Mouse (Mus musculus) kidney, adult 2 months (tissue): Measurements from ENCODE around the gene Casp9. TPM values are rescaled to one million over a fixed set of nuclear protein-coding genes. Genes with fewer than 3 reads are reported as not detected.

ENCODE experiments used
- DNase-seq: peaks from one replicate; pipeline ENCODE4 v3.0.0; 2021
- H3K27ac ChIP-seq: fragments of 200-500 bp; 2 replicates; pipeline ENCODE4 v1.5.1; 2012; ENCODE audit warnings: low read depth, low read length, control low read depth, inconsistent platforms; ENCODE audit not compliant: insufficient read depth
- H3K27me3 ChIP-seq: fragments of 200-500 bp; replicated peaks from 2 replicates; pipeline ENCODE4 v1.6.1; 2012; ENCODE audit warnings: mild to moderate bottlenecking, moderate library complexity, low read length, inconsistent platforms; ENCODE audit not compliant: control insufficient read depth, insufficient read depth
- H3K36me3 ChIP-seq: fragments of 200-500 bp; 2 replicates; pipeline ENCODE4 v1.6.1; 2012; ENCODE audit warnings: mild to moderate bottlenecking, moderate library complexity, low read length, inconsistent platforms; ENCODE audit not compliant: control insufficient read depth, insufficient read depth
- H3K4me1 ChIP-seq: fragments of 200-500 bp; 2 replicates; pipeline ENCODE4 v1.6.1; 2011; ENCODE audit warnings: low read length; ENCODE audit not compliant: control insufficient read depth, insufficient read depth
- H3K4me3 ChIP-seq: fragments of 200-500 bp; 2 replicates; pipeline ENCODE4 v1.5.1; 2011; ENCODE audit warnings: mild to moderate bottlenecking, low read depth, low read length, control low read depth; ENCODE audit not compliant: insufficient read depth
- CTCF ChIP-seq: fragments of 200-500 bp; conservative IDR thresholded peaks from 2 replicates; pipeline ENCODE4 v1.5.1; 2011; ENCODE audit warnings: low read depth, mild to moderate bottlenecking, control low read depth, low read length, moderate library complexity, mixed read lengths; ENCODE audit not compliant: insufficient read depth, insufficient read length
- POLR2A ChIP-seq: fragments of 200-500 bp; IDR thresholded peaks from one replicate; pipeline ENCODE4 v1.6.1; 2011; ENCODE audit warnings: low read depth, low read length, control low read depth
- WGBS: fragments of 180-500 bp; shearing (Covaris S2); methylation state at CpG from one replicate; pipeline ENCODE4 v1.1.7; 2018; 5-methylcytosine and 5-hydroxymethylcytosine counted together
- polyA plus RNA-seq: library from polyadenylated mRNA; depleted of rRNA; stranded (reverse); fragments of >200 nt; gene quantifications from 2 replicates; pipeline ENCODE4 v1.2.3, GENCODE M21; 2012

Gene Casp9
- polyA plus RNA-seq, 1 experiment: 22.2 TPM

GRCm38 (mm10) chr4:141818861-141819260 lies 25.4 kb downstream of the Casp9 start:
- no peaks in the 10 kb centered on the region for H3K36me3 ChIP-seq
- TF ChIP-seq POLR2A: no peak
- TF ChIP-seq CTCF: no peak
- no peak overlapping the region for H3K4me3 ChIP-seq
- 89% methylated on average over 13 of the region's 13 CpGs for WGBS
- no peak for DNase-seq
- no peak overlapping the region for H3K27ac ChIP-seq
- no peaks in the 10 kb centered on the region for H3K4me1 ChIP-seq
- H3K27me3 ChIP-seq: no peaks in the 10 kb centered on the region

- TF ChIP-seq CTCF: no peak
- 94% methylated on average over 7 of the region's 7 CpGs for WGBS
- Histone ChIP-seq H3K4me1 (no peaks in the 10 kb centered on the region), H3K27ac (no peak overlapping the region), H3K27me3 (no peaks in the 10 kb centered on the region), H3K36me3 (no peaks in the 10 kb centered on the region), H3K4me3 (no peak overlapping the region)
- DNase-seq: no peak
Measured at GRCm38 (mm10) chr4:141819316-141819715, 25.9 kb downstream of the Casp9 start.

GRCm38 (mm10) chr4:141821178-141821577 lies 27.8 kb downstream of the Casp9 start:
- no peaks in the 10 kb centered on the region for H3K4me1 ChIP-seq
- TF ChIP-seq POLR2A (no peak), CTCF (no peak)
- no peaks in the 10 kb centered on the region for H3K36me3 ChIP-seq
- WGBS: 46% methylated on average over 3 of the region's 3 CpGs
- H3K4me3 ChIP-seq: no peak overlapping the region
- no peak for DNase-seq
- H3K27ac ChIP-seq: no peak overlapping the region
- H3K27me3 ChIP-seq: no peaks in the 10 kb centered on the region

GRCm38 (mm10) chr4:141822089-141822488 lies 28.7 kb downstream of the Casp9 start:
- no peaks in the 10 kb centered on the region for H3K4me1 ChIP-seq
- TF ChIP-seq CTCF: peak; percentile 24; the same call in 1 of the 2 replicates
- TF ChIP-seq POLR2A: no peak
- no peaks in the 10 kb centered on the region for H3K36me3 ChIP-seq
- 76% methylated on average over 10 of the region's 10 CpGs for WGBS
- H3K27ac ChIP-seq: no peak overlapping the region
- no peak overlapping the region for H3K4me3 ChIP-seq
- DNase-seq: peak; percentile 10
- H3K27me3 ChIP-seq: no peaks in the 10 kb centered on the region

GRCm38 (mm10) chr4:141822979-141823378 lies 29.6 kb downstream of the Casp9 start:
- DNase-seq: no peak
- Histone ChIP-seq H3K4me1 (no peaks in the 10 kb centered on the region), H3K4me3 (no peak overlapping the region), H3K36me3 (no peaks in the 10 kb centered on the region), H3K27ac (no peak overlapping the region), H3K27me3 (no peaks in the 10 kb centered on the region)
- 63% methylated on average over 3 of the region's 3 CpGs for WGBS
- TF ChIP-seq POLR2A (no peak), CTCF (no peak)

- WGBS: 74% methylated on average over 5 of the region's 5 CpGs
- Histone ChIP-seq H3K27me3 (no peaks in the 10 kb centered on the region), H3K36me3 (no peaks in the 10 kb centered on the region), H3K27ac (no peak within 1 kb of the TSS), H3K4me1 (no peaks in the 10 kb centered on the region), H3K4me3 (no peak within 1 kb of the TSS)
- no peak for DNase-seq
- TF ChIP-seq CTCF (no peak), POLR2A (no peak)
Measured at GRCm38 (mm10) chr4:141826060-141826459, 32.6 kb downstream of the Casp9 start, which contains the start of gene Cela2a. Gene Cela2a (minus strand): TSS chr4:141826160.

GRCm38 (mm10) chr4:141827401-141827800 lies 34.0 kb downstream of the Casp9 start:
- no peaks in the 10 kb centered on the region for H3K36me3 ChIP-seq
- WGBS: 91% methylated on average over 2 of the region's 2 CpGs
- no peak overlapping the region for H3K4me3 ChIP-seq
- H3K4me1 ChIP-seq: no peaks in the 10 kb centered on the region
- H3K27me3 ChIP-seq: no peaks in the 10 kb centered on the region
- no peak overlapping the region for H3K27ac ChIP-seq
- TF ChIP-seq POLR2A (no peak), CTCF (no peak)
- DNase-seq: no peak

- no peaks in the 10 kb centered on the region for H3K36me3 ChIP-seq
- 56% methylated on average over 4 of the region's 4 CpGs for WGBS
- DNase-seq: no peak
- TF ChIP-seq CTCF (no peak), POLR2A (no peak)
- H3K27me3 ChIP-seq: no peaks in the 10 kb centered on the region
- no peaks in the 10 kb centered on the region for H3K4me1 ChIP-seq
- no peak overlapping the region for H3K4me3 ChIP-seq
- no peak overlapping the region for H3K27ac ChIP-seq
Measured at GRCm38 (mm10) chr4:141828177-141828576, 34.8 kb downstream of the Casp9 start.
